Mouse (Mus musculus) hindbrain, postnatal 0 days (tissue): ENCODE results near the gene Pid1. TPM values are rescaled to one million over a fixed set of nuclear protein-coding genes. Genes with fewer than 3 reads are reported as not detected.
"Not testable (repeated sequence)": the region's sequence is repeated elsewhere in the genome, so short reads cannot be mapped to it uniquely, and the experiment has no call there.

ENCODE experiments used
- ATAC-seq: fragments of 200-750 bp; cut with Nextera tagmentation; 2 replicates; pipeline ENCODE4 v1.8.0; 2017; ENCODE audit warnings: mild to moderate bottlenecking, moderate TSS enrichment, moderate library complexity
- DNase-seq: peaks from one replicate; pipeline ENCODE4 v3.0.0-alpha.2; 2015; ENCODE audit warnings: low spot score
- H3K27ac ChIP-seq: fragments of 300-500 bp; sonication (generic); 2 replicates; pipeline ENCODE4 v1.5.1; 2014; ENCODE audit warnings: mild to moderate bottlenecking
- H3K27me3 ChIP-seq: fragments of 300-500 bp; sonication (generic); 2 replicates; pipeline ENCODE4 v1.6.1; 2014; ENCODE audit warnings: low read length, mixed read lengths; ENCODE audit not compliant: insufficient read depth
- H3K36me3 ChIP-seq: fragments of 300-500 bp; sonication (generic); 2 replicates; pipeline ENCODE4 v1.6.1; 2014; ENCODE audit warnings: low read length, mixed read lengths; ENCODE audit not compliant: insufficient read depth
- H3K4me1 ChIP-seq: fragments of 300-500 bp; sonication (generic); 2 replicates; pipeline ENCODE4 v1.6.1; 2014; ENCODE audit warnings: antibody characterized with exemption, low read length, mixed read lengths; ENCODE audit not compliant: insufficient read depth
- H3K4me2 ChIP-seq: fragments of 300-500 bp; sonication (generic); 2 replicates; pipeline ENCODE4 v1.6.1; 2014; ENCODE audit warnings: low read depth, mild to moderate bottlenecking, low read length, moderate library complexity, mixed read lengths
- H3K4me3 ChIP-seq: fragments of 300-500 bp; sonication (generic); 2 replicates; pipeline ENCODE4 v1.5.1; 2014; ENCODE audit warnings: low read length
- H3K9ac ChIP-seq: fragments of 300-500 bp; sonication (generic); replicated peaks from 2 replicates; pipeline ENCODE4 v1.6.1; 2014; ENCODE audit warnings: mild to moderate bottlenecking, low read length, moderate library complexity, mixed read lengths
- H3K9me3 ChIP-seq: fragments of 300-500 bp; sonication (generic); 2 replicates; pipeline ENCODE4 v1.6.1; 2016; ENCODE audit warnings: low read length, mixed read lengths
- CTCF ChIP-seq: IDR thresholded peaks from 2 replicates; pipeline ENCODE4 v1.5.1; 2016; ENCODE audit warnings: antibody characterized with exemption, control low read depth, low read depth
- WGBS: fragments of 180-500 bp; shearing (Covaris S2); extraction: QIAGEN DNeasy Blood & Tissue Kit; methylation state at CpG from one replicate; pipeline ENCODE4 v1.1.7; 2014; 5-methylcytosine and 5-hydroxymethylcytosine counted together
- polyA plus RNA-seq: library from polyadenylated mRNA; unstranded; fragments of >200 nt; fragmentation: Nextera tagmentation; extraction: Ambion mirVana; gene quantifications from 2 replicates; pipeline ENCODE4 v1.2.1, GENCODE M21; 2015
- total RNA-seq: library from RNA; depleted of rRNA; stranded (reverse); fragments of >200 nt; gene quantifications from 2 replicates; pipeline ENCODE4 v1.2.3, GENCODE M21; 2014

Pid1 gene
- total and polyA plus RNA-seq, 2 experiments from 2014 or later = 71.1 to 74.9 TPM

- H3K4me1 ChIP-seq = peaks cover 7% of the 10 kb centered on the region; the same call in 1 of the 2 replicates
- no peak for DNase-seq
- H3K9ac ChIP-seq = no peak overlapping the region
- no peak for TF ChIP-seq CTCF
- H3K9me3 ChIP-seq = no peaks in the 10 kb centered on the region
- H3K4me2 ChIP-seq = no peak overlapping the region
- no peak for ATAC-seq
- H3K36me3 ChIP-seq = no peaks in the 10 kb centered on the region
- WGBS = 76% methylated on average over 1 of the region's 1 CpGs
- no peak overlapping the region for H3K27ac ChIP-seq
- no peak overlapping the region for H3K4me3 ChIP-seq
- no peaks in the 10 kb centered on the region for H3K27me3 ChIP-seq
These were observed 141.9 kb downstream of the Pid1 start for GRCm38 (mm10) chr1:84222051-84222450.

- peaks cover 7% of the 10 kb centered on the region for H3K4me1 ChIP-seq
- no peaks in the 10 kb centered on the region for H3K27me3 ChIP-seq
- no peaks in the 10 kb centered on the region for H3K36me3 ChIP-seq
- ATAC-seq = no peak
- no peak overlapping the region for H3K4me3 ChIP-seq
- no peak overlapping the region for H3K9ac ChIP-seq
- no peaks in the 10 kb centered on the region for H3K9me3 ChIP-seq
- TF ChIP-seq CTCF = no peak
- no peak overlapping the region for H3K4me2 ChIP-seq
- H3K27ac ChIP-seq = no peak overlapping the region
- no peak for DNase-seq
- 65% methylated on average over 7 of the region's 7 CpGs for WGBS
These were observed 145.4 kb downstream of the Pid1 start for GRCm38 (mm10) chr1:84218605-84219004.

GRCm38 (mm10) chr1:84217777-84218176, 146.2 kb downstream of the Pid1 start:
- Histone ChIP-seq H3K27ac (no peak overlapping the region), H3K9me3 (no peaks in the 10 kb centered on the region), H3K36me3 (no peaks in the 10 kb centered on the region), H3K4me2 (no peak overlapping the region), H3K4me1 (peaks cover 7% of the 10 kb centered on the region), H3K9ac (no peak overlapping the region), H3K27me3 (no peaks in the 10 kb centered on the region), H3K4me3 (no peak overlapping the region)
- WGBS = 20% methylated on average over 2 of the region's 2 CpGs
- TF ChIP-seq CTCF = no peak
- peak; percentile 40; the same call in 1 of the 2 replicates for ATAC-seq
- DNase-seq = peak; percentile 34

- no peaks in the 10 kb centered on the region for H3K27me3 ChIP-seq
- no peak overlapping the region for H3K9ac ChIP-seq
- no peak overlapping the region for H3K4me3 ChIP-seq
- H3K27ac ChIP-seq = no peak overlapping the region
- no peaks in the 10 kb centered on the region; the same call in 1 of the 2 replicates for H3K4me1 ChIP-seq
- DNase-seq (peak; percentile 23), ATAC-seq (no peak)
- peak overlapping the region; percentile 32; the same call in 1 of the 2 replicates for H3K4me2 ChIP-seq
- no peak for TF ChIP-seq CTCF
- no peaks in the 10 kb centered on the region for H3K36me3 ChIP-seq
- H3K9me3 ChIP-seq = no peaks in the 10 kb centered on the region
- 26% methylated on average over 9 of the region's 9 CpGs for WGBS
These were observed 152.5 kb downstream of the Pid1 start for GRCm38 (mm10) chr1:84211507-84211906.

- not testable (repeated sequence) for H3K4me3 ChIP-seq
These were observed 158.2 kb downstream of the Pid1 start for GRCm38 (mm10) chr1:84205746-84206145.

GRCm38 (mm10) chr1:84203494-84203893, 160.5 kb downstream of the Pid1 start:
- 82% methylated on average over 4 of the region's 4 CpGs for WGBS
- Histone ChIP-seq H3K27me3 (no peaks in the 10 kb centered on the region), H3K9me3 (no peaks in the 10 kb centered on the region), H3K9ac (no peak overlapping the region), H3K4me3 (no peak overlapping the region), H3K4me2 (no peak overlapping the region), H3K4me1 (no peaks in the 10 kb centered on the region), H3K27ac (no peak overlapping the region), H3K36me3 (no peaks in the 10 kb centered on the region)
- no peak for DNase-seq
- no peak for TF ChIP-seq CTCF
- ATAC-seq = no peak

More at GRCm38 (mm10) chr1:84205746-84206145, 158.2 kb downstream of the Pid1 start:
- not testable (repeated sequence) for ATAC-seq, H3K9ac ChIP-seq, H3K4me2 ChIP-seq, H3K27ac ChIP-seq, H3K4me1 ChIP-seq, H3K9me3 ChIP-seq, H3K36me3 ChIP-seq, DNase-seq, H3K27me3 ChIP-seq
- 98% methylated on average over 3 of the region's 3 CpGs for WGBS

- DNase-seq = no peak
- no peak for ATAC-seq
- Histone ChIP-seq H3K36me3 (no peaks in the 10 kb centered on the region), H3K4me3 (no peak overlapping the region), H3K27ac (no peak overlapping the region), H3K4me1 (no peaks in the 10 kb centered on the region), H3K9ac (no peak overlapping the region), H3K4me2 (no peak overlapping the region), H3K27me3 (no peaks in the 10 kb centered on the region), H3K9me3 (no peaks in the 10 kb centered on the region)
- WGBS = 63% methylated on average over 2 of the region's 2 CpGs
- TF ChIP-seq CTCF = no peak
These were observed 164.1 kb downstream of the Pid1 start for GRCm38 (mm10) chr1:84199890-84200289.
